Mouse (Mus musculus): ENCODE measurements around the gene Eif4enif1.

- TF ChIP-seq CTCF (IDR thresholded peaks at IDR 0.05; ENCODE audit: low read depth, low read length): no peak
- no peak for TF ChIP-seq POLR2AphosphoS5 (IDR thresholded peaks at IDR 0.05; ENCODE audit: insufficient replicate concordance, low read depth, low read length)
- TF ChIP-seq GATA1 (IDR thresholded peaks at IDR 0.05; ENCODE audit: borderline replicate concordance, low read length): no peak
- TF ChIP-seq GATA2 (IDR thresholded peaks at IDR 0.05; ENCODE audit: borderline replicate concordance, low read depth, low read length): no peak
- TF ChIP-seq TAL1 (conservative IDR thresholded peaks at IDR 0.05; ENCODE audit: low read depth, low read length): no peak
Measured at GRCm38 (mm10) chr11:3293361-3293760, 91.2 kb downstream of the Eif4enif1 start.

Data from G1E (cell line).